Mouse (Mus musculus) stomach, embryonic 14.5 days (tissue): ENCODE measurements around the gene Prkag1. TPM values are rescaled to one million over a fixed set of nuclear protein-coding genes. Genes with fewer than 3 reads are reported as not detected.

ENCODE experiments used
- ATAC-seq: fragments of 200-750 bp; cut with Nextera tagmentation; 2 replicates; pipeline ENCODE4 v1.8.0; 2017; ENCODE audit warnings: low read depth, moderate TSS enrichment; ENCODE audit not compliant: insufficient number of reproducible peaks, insufficient read depth, low FRiP score
- H3K27ac ChIP-seq: fragments of 300-500 bp; sonication (generic); 2 replicates; pipeline ENCODE4 v1.5.1; 2014; ENCODE audit warnings: mild to moderate bottlenecking, low read length, moderate library complexity, mixed read lengths
- H3K27me3 ChIP-seq: fragments of 300-500 bp; sonication (generic); 2 replicates; pipeline ENCODE4 v1.6.1; 2014; ENCODE audit warnings: low read length, control low read depth, mixed read lengths; ENCODE audit not compliant: control insufficient read depth, insufficient read depth
- H3K36me3 ChIP-seq: fragments of 300-500 bp; sonication (generic); 2 replicates; pipeline ENCODE4 v1.6.1; 2014; ENCODE audit warnings: mild to moderate bottlenecking, control low read depth, low read length, moderate library complexity, mixed read lengths; ENCODE audit not compliant: control insufficient read depth, insufficient read depth
- H3K4me1 ChIP-seq: fragments of 300-500 bp; sonication (generic); 2 replicates; pipeline ENCODE4 v1.6.1; 2014; ENCODE audit warnings: low read length, control low read depth, mixed read lengths; ENCODE audit not compliant: control insufficient read depth, insufficient read depth
- H3K4me2 ChIP-seq: fragments of 300-500 bp; sonication (generic); replicated peaks from 2 replicates; pipeline ENCODE4 v1.6.1; 2014; ENCODE audit warnings: low read depth, low read length, control low read depth
- H3K4me3 ChIP-seq: fragments of 300-500 bp; sonication (generic); 2 replicates; pipeline ENCODE4 v1.5.1; 2014; ENCODE audit warnings: low read depth, low read length, control low read depth
- H3K9ac ChIP-seq: fragments of 300-500 bp; sonication (generic); replicated peaks from 2 replicates; pipeline ENCODE4 v1.6.1; 2014; ENCODE audit warnings: low read depth, mild to moderate bottlenecking, control low read depth, low read length, moderate library complexity, mixed read lengths
- H3K9me3 ChIP-seq: fragments of 300-500 bp; sonication (generic); 2 replicates; pipeline ENCODE4 v1.6.1; 2016; ENCODE audit warnings: low read depth, low read length, control low read depth; ENCODE audit not compliant: control insufficient read depth
- WGBS: fragments of 180-500 bp; shearing (Covaris S2); extraction: QIAGEN DNeasy Blood & Tissue Kit; methylation state at CpG from one replicate; pipeline ENCODE4 v1.1.7; 2014; 5-methylcytosine and 5-hydroxymethylcytosine counted together
- polyA plus RNA-seq: library from polyadenylated mRNA; unstranded; fragments of >200 nt; fragmentation: Nextera tagmentation; extraction: Ambion mirVana; gene quantifications from 2 replicates; pipeline ENCODE4 v1.2.1, GENCODE M21; 2014

Prkag1 gene
- polyA plus RNA-seq, 1 experiment from 2014 or later: 80.0 TPM

GRCm38 (mm10) chr15:98797835-98798492, 33.4 kb downstream of the Prkag1 start:
- 4% methylated on average over 28 of the region's 28 CpGs for WGBS
- no peak for ATAC-seq
- Histone ChIP-seq H3K9me3 (no peaks in the 10 kb centered on the region), H3K4me2 (no peak overlapping the region), H3K4me1 (peaks cover 4% of the 10 kb centered on the region; the same call in 1 of the 2 replicates), H3K4me3 (no peak overlapping the region), H3K27ac (no peak overlapping the region), H3K36me3 (no peaks in the 10 kb centered on the region), H3K9ac (no peak overlapping the region), H3K27me3 (peaks cover 68% of the 10 kb centered on the region)

GRCm38 (mm10) chr15:98796803-98797595, 34.3 kb downstream of the Prkag1 start:
- Histone ChIP-seq H3K4me1 (peaks cover 12% of the 10 kb centered on the region; the same call in 1 of the 2 replicates), H3K27me3 (peaks cover 70% of the 10 kb centered on the region)
- ATAC-seq: peak; percentile 43; the same call in 1 of the 2 replicates

GRCm38 (mm10) chr15:98793141-98793698, 38.1 kb downstream of the Prkag1 start:
- Histone ChIP-seq H3K9ac (no peak overlapping the region), H3K4me3 (peak overlapping the region; percentile 17; the same call in 1 of the 2 replicates), H3K9me3 (no peaks in the 10 kb centered on the region), H3K36me3 (no peaks in the 10 kb centered on the region), H3K4me1 (peaks cover 14% of the 10 kb centered on the region; the same call in 1 of the 2 replicates), H3K27ac (no peak overlapping the region), H3K4me2 (no peak overlapping the region), H3K27me3 (peaks cover 88% of the 10 kb centered on the region)
- WGBS: 2% methylated on average over 13 of the region's 13 CpGs
- ATAC-seq: no peak

More at GRCm38 (mm10) chr15:98796803-98797595, 34.3 kb downstream of the Prkag1 start:
- Histone ChIP-seq H3K9ac (no peak overlapping the region), H3K4me3 (no peak overlapping the region), H3K9me3 (no peaks in the 10 kb centered on the region), H3K4me2 (no peak overlapping the region), H3K36me3 (no peaks in the 10 kb centered on the region), H3K27ac (no peak overlapping the region)
- WGBS: 5% methylated on average over 13 of the region's 13 CpGs

- Histone ChIP-seq H3K9me3 (no peaks in the 10 kb centered on the region), H3K27me3 (peaks cover 86% of the 10 kb centered on the region), H3K27ac (no peak overlapping the region), H3K4me3 (peak overlapping the region; percentile 17; the same call in 1 of the 2 replicates), H3K4me1 (peaks cover 11% of the 10 kb centered on the region; the same call in 1 of the 2 replicates), H3K9ac (no peak overlapping the region), H3K4me2 (peak overlapping the region; percentile 35; the same call in 1 of the 2 replicates), H3K36me3 (no peaks in the 10 kb centered on the region)
- under 1% methylated on average over 75 of the region's 75 CpGs for WGBS
- no peak for ATAC-seq
Observed at GRCm38 (mm10) chr15:98792233-98793020, 38.9 kb downstream of the Prkag1 start.

- 2% methylated on average over 23 of the region's 23 CpGs for WGBS
- Histone ChIP-seq H3K27me3 (peaks cover 82% of the 10 kb centered on the region), H3K9me3 (no peaks in the 10 kb centered on the region), H3K9ac (no peak overlapping the region), H3K36me3 (no peaks in the 10 kb centered on the region), H3K27ac (no peak overlapping the region), H3K4me1 (peaks cover 11% of the 10 kb centered on the region; the same call in 1 of the 2 replicates), H3K4me3 (no peak overlapping the region), H3K4me2 (no peak overlapping the region)
- ATAC-seq: no peak
Observed at GRCm38 (mm10) chr15:98791771-98792170, 39.5 kb downstream of the Prkag1 start.

GRCm38 (mm10) chr15:98791221-98791620, 40.1 kb downstream of the Prkag1 start:
- H3K4me1 ChIP-seq: peaks cover 11% of the 10 kb centered on the region; the same call in 1 of the 2 replicates
- peak overlapping the region; percentile 15; the same call in 1 of the 2 replicates for H3K4me3 ChIP-seq
- no peak for ATAC-seq
- H3K4me2 ChIP-seq: 0 out of 2 replicates have a peak overlapping the region, but pooled peaks have one; percentile 23
- H3K27ac ChIP-seq: no peak overlapping the region
- H3K36me3 ChIP-seq: no peaks in the 10 kb centered on the region
- 3% methylated on average over 12 of the region's 12 CpGs for WGBS
- H3K9ac ChIP-seq: no peak overlapping the region
- H3K9me3 ChIP-seq: no peaks in the 10 kb centered on the region
- peaks cover 80% of the 10 kb centered on the region for H3K27me3 ChIP-seq

- Histone ChIP-seq H3K4me2 (peak overlapping the region; percentile 23; the same call in 1 of the 2 replicates), H3K36me3 (no peaks in the 10 kb centered on the region), H3K4me1 (peaks cover 11% of the 10 kb centered on the region; the same call in 1 of the 2 replicates), H3K9ac (no peak overlapping the region), H3K4me3 (peak overlapping the region; percentile 15), H3K27me3 (peaks cover 77% of the 10 kb centered on the region), H3K27ac (no peak overlapping the region), H3K9me3 (0 out of 2 replicates have a peak, but pooled peaks cover 1% of the 10 kb centered on the region)
- WGBS: under 1% methylated on average over 23 of the region's 23 CpGs
- no peak for ATAC-seq
Observed at GRCm38 (mm10) chr15:98790761-98791160, 40.6 kb downstream of the Prkag1 start.
